Mouse (Mus musculus) limb, embryonic 14.5 days (tissue): ENCODE measurements around the gene Slc5a6. TPM values are rescaled to one million over a fixed set of nuclear protein-coding genes. Genes with fewer than 3 reads are reported as not detected.

Experiments used
- ATAC-seq: fragments of 200-750 bp; cut with Nextera tagmentation; 2 replicates; pipeline ENCODE4 v1.8.0; 2017; ENCODE audit warnings: low read depth, moderate number of reproducible peaks, moderate TSS enrichment; ENCODE audit not compliant: low FRiP score
- DNase-seq: peaks from one replicate; pipeline ENCODE4 v3.0.0-alpha.2; 2015; ENCODE audit warnings: low spot score
- H3K27ac ChIP-seq: fragments of 300-500 bp; sonication (generic); replicated peaks from 2 replicates; pipeline ENCODE4 v1.5.1; 2014; ENCODE audit warnings: low read depth, mild to moderate bottlenecking, low read length, moderate library complexity, mixed read lengths
- H3K27me3 ChIP-seq: fragments of 300-500 bp; sonication (generic); 2 replicates; pipeline ENCODE4 v1.6.1; 2014; ENCODE audit warnings: low read length, mixed read lengths; ENCODE audit not compliant: control insufficient read depth, insufficient read depth
- H3K36me3 ChIP-seq: fragments of 300-500 bp; sonication (generic); 2 replicates; pipeline ENCODE4 v1.6.1; 2014; ENCODE audit warnings: mild to moderate bottlenecking, low read length, moderate library complexity, mixed read lengths; ENCODE audit not compliant: control insufficient read depth, insufficient read depth
- H3K4me1 ChIP-seq: fragments of 300-500 bp; sonication (generic); 2 replicates; pipeline ENCODE4 v1.6.1; 2014; ENCODE audit warnings: antibody characterized with exemption, low read length, mixed read lengths; ENCODE audit not compliant: control insufficient read depth, insufficient read depth
- H3K4me2 ChIP-seq: fragments of 300-500 bp; sonication (generic); replicated peaks from 2 replicates; pipeline ENCODE4 v1.6.1; 2014; ENCODE audit warnings: low read depth, mild to moderate bottlenecking, low read length, moderate library complexity; ENCODE audit not compliant: severe bottlenecking
- H3K4me3 ChIP-seq: fragments of 300-500 bp; sonication (generic); replicated peaks from 2 replicates; pipeline ENCODE4 v1.5.1; 2014; ENCODE audit warnings: low read length
- H3K9ac ChIP-seq: fragments of 300-500 bp; sonication (generic); 2 replicates; pipeline ENCODE4 v1.6.1; 2014; ENCODE audit warnings: mild to moderate bottlenecking, low read depth, low read length, moderate library complexity; ENCODE audit not compliant: severe bottlenecking
- H3K9me3 ChIP-seq: fragments of 300-500 bp; sonication (generic); 2 replicates; pipeline ENCODE4 v1.6.1; 2016; ENCODE audit warnings: low read length; ENCODE audit not compliant: control insufficient read depth
- POLR2A ChIP-seq: fragments of 200-500 bp; IDR thresholded peaks from 2 replicates; pipeline ENCODE4 v1.8.0; 2012; ENCODE audit warnings: inconsistent platforms, mild to moderate bottlenecking, moderate library complexity, borderline replicate concordance; ENCODE audit not compliant: insufficient read depth, insufficient read length; ENCODE audit errors: extremely low read depth
- WGBS: fragments of 180-500 bp; shearing (Covaris S2); extraction: QIAGEN DNeasy Blood & Tissue Kit; methylation state at CpG from one replicate; pipeline ENCODE4 v1.1.7; 2014; 5-methylcytosine and 5-hydroxymethylcytosine counted together
- polyA plus RNA-seq, 2 experiments: library from polyadenylated mRNA; depleted of rRNA in 1 of 2; stranded (reverse) in 1 of 2; unstranded in 1 of 2; fragments of >200 nt; fragmentation: Nextera tagmentation in 1 of 2; extraction: Ambion mirVana in 1 of 2; gene quantifications; 2 replicates each; pipeline versions ENCODE4 v1.2.1 to v1.2.3; 2012 to 2014

Slc5a6 gene
- polyA plus RNA-seq, 2 experiments = 11.0 to 25.3 TPM

DNA sequence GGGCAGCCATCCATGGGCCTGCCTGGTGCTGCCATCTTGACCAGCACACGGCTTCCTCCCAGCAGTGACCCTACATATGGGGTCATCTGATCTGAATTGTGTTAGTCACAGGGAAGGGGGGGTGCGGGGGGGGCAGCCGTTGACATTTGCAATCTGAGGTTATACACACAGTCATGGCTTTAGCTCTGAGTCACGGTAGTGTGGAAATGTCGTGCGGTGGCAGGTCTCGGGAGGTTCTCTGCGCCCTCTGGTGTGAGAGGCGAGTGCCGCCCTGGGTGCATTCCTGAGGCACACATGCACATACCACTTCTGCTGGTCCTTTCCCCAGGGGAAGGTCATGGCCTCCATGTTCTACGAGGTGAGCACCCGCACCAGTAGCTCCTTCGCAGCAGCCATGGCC is 27.6 kb upstream of the Slc5a6 start:
- H3K9ac ChIP-seq = no peak overlapping the region
- no peak overlapping the region for H3K4me3 ChIP-seq
- no peaks in the 10 kb centered on the region for H3K27me3 ChIP-seq
- no peak overlapping the region for H3K27ac ChIP-seq
- 91% methylated on average over 13 of the region's 13 CpGs for WGBS
- H3K4me1 ChIP-seq = no peaks in the 10 kb centered on the region
- ATAC-seq (no peak), DNase-seq (no peak)
- H3K36me3 ChIP-seq = peaks cover 77% of the 10 kb centered on the region
- no peaks in the 10 kb centered on the region for H3K9me3 ChIP-seq
- TF ChIP-seq POLR2A = no peak
- no peak overlapping the region for H3K4me2 ChIP-seq

GRCm38 (mm10) chr5:31073176-31073575 is 24.5 kb upstream of the Slc5a6 start:
- H3K9me3 ChIP-seq = no peaks in the 10 kb centered on the region
- H3K9ac ChIP-seq = no peak overlapping the region
- H3K4me1 ChIP-seq = no peaks in the 10 kb centered on the region
- H3K27me3 ChIP-seq = no peaks in the 10 kb centered on the region
- no peak for TF ChIP-seq POLR2A
- DNase-seq = no peak
- H3K36me3 ChIP-seq = peaks cover 96% of the 10 kb centered on the region
- ATAC-seq = no peak
- H3K4me2 ChIP-seq = no peak overlapping the region
- H3K27ac ChIP-seq = no peak overlapping the region
- no peak overlapping the region for H3K4me3 ChIP-seq
- WGBS = 92% methylated on average over 12 of the region's 12 CpGs

DNA sequence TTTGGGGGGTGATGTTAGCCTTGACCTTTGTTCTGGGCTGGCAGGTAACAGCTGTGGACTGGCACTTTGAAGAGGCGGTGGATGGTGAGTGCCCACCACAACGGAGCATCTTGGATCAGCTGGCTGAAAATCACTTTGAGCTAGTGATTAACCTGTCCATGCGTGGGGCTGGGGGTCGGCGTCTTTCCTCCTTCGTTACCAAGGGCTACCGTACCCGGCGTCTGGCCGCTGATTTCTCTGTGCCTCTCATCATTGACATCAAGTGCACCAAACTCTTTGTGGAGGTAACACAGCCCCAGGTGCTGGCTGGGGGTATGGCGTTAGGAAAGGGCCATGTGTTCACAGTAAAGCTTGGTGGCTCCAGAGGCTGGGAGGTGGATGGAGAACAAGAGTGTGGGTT is 23.1 kb upstream of the Slc5a6 start:
- no peaks in the 10 kb centered on the region for H3K9me3 ChIP-seq
- H3K9ac ChIP-seq = no peak overlapping the region
- no peak for DNase-seq
- no peak overlapping the region for H3K27ac ChIP-seq
- H3K4me2 ChIP-seq = no peak overlapping the region
- H3K27me3 ChIP-seq = no peaks in the 10 kb centered on the region
- no peaks in the 10 kb centered on the region for H3K4me1 ChIP-seq
- TF ChIP-seq POLR2A = no peak
- H3K36me3 ChIP-seq = peaks cover 96% of the 10 kb centered on the region
- H3K4me3 ChIP-seq = no peak overlapping the region
- no peak for ATAC-seq
- WGBS = 96% methylated on average over 11 of the region's 11 CpGs

DNA sequence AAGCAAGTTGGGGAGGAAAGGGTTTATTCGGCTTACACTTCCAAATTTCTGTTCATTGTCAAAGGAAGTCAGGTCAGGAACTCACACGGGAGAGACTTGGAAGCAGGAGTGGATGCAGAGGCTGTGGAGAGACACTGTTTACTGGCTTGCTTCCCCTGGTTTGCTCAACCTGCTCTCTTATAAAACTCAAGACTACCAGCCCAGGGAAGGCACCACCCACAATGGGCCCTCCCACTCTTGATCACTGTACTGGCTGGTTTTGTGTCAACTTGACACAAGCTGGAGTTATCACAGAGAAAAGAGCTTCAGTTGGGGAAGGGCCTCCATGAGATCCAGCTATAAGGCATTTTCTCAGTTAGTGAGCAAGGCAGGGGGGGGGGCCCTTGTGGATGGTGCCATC is 22.3 kb upstream of the Slc5a6 start:
- no peak overlapping the region for H3K4me2 ChIP-seq
- H3K36me3 ChIP-seq = peaks cover 96% of the 10 kb centered on the region
- H3K4me3 ChIP-seq = no peak overlapping the region
- no peaks in the 10 kb centered on the region for H3K4me1 ChIP-seq
- H3K27me3 ChIP-seq = no peaks in the 10 kb centered on the region
- no peaks in the 10 kb centered on the region for H3K9me3 ChIP-seq
- no peak for TF ChIP-seq POLR2A
- ATAC-seq = no peak
- DNase-seq = no peak
- no peak overlapping the region for H3K9ac ChIP-seq
- 86% methylated on average over 2 of the region's 2 CpGs for WGBS
- H3K27ac ChIP-seq = no peak overlapping the region

GRCm38 (mm10) chr5:31069810-31070209 is 21.1 kb upstream of the Slc5a6 start:
- ATAC-seq (no peak), DNase-seq (no peak)
- 93% methylated on average over 3 of the region's 3 CpGs for WGBS
- Histone ChIP-seq H3K36me3 (peaks cover 93% of the 10 kb centered on the region), H3K9ac (no peak overlapping the region), H3K27ac (no peak overlapping the region), H3K4me2 (no peak overlapping the region), H3K9me3 (no peaks in the 10 kb centered on the region), H3K4me3 (no peak overlapping the region), H3K4me1 (no peaks in the 10 kb centered on the region), H3K27me3 (no peaks in the 10 kb centered on the region)
- TF ChIP-seq POLR2A = no peak
